Mouse (Mus musculus) embryonic facial prominence, embryonic 13.5 days (tissue): ENCODE data around the gene Thsd7b. TPM values are rescaled to one million over a fixed set of nuclear protein-coding genes. Genes with fewer than 3 reads are reported as not detected.

Experiments used
- ATAC-seq: fragments of 200-750 bp; cut with Nextera tagmentation; 2 replicates; pipeline ENCODE4 v1.8.0; 2017; ENCODE audit warnings: low read depth; ENCODE audit not compliant: insufficient number of reproducible peaks, insufficient read depth, low FRiP score, low TSS enrichment
- H3K27ac ChIP-seq: fragments of 300-500 bp; sonication (generic); 2 replicates; pipeline ENCODE4 v1.5.1; 2015; ENCODE audit warnings: moderate library complexity, mild to moderate bottlenecking, inconsistent platforms
- H3K27me3 ChIP-seq: fragments of 300-500 bp; sonication (generic); 2 replicates; pipeline ENCODE4 v1.6.1; 2015; ENCODE audit warnings: mild to moderate bottlenecking, inconsistent platforms
- H3K36me3 ChIP-seq: fragments of 300-500 bp; sonication (generic); 2 replicates; pipeline ENCODE4 v1.6.1; 2015; ENCODE audit warnings: mild to moderate bottlenecking, inconsistent platforms
- H3K4me1 ChIP-seq: fragments of 300-500 bp; sonication (generic); 2 replicates; pipeline ENCODE4 v1.6.1; 2015; ENCODE audit warnings: inconsistent platforms
- H3K4me2 ChIP-seq: fragments of 300-500 bp; sonication (generic); 2 replicates; pipeline ENCODE4 v1.6.1; 2015; ENCODE audit warnings: moderate library complexity, mild to moderate bottlenecking, inconsistent platforms
- H3K4me3 ChIP-seq: fragments of 300-500 bp; sonication (generic); 2 replicates; pipeline ENCODE4 v1.5.1; 2015; ENCODE audit warnings: mild to moderate bottlenecking, inconsistent platforms
- H3K9ac ChIP-seq: fragments of 300-500 bp; sonication (generic); 2 replicates; pipeline ENCODE4 v1.6.1; 2015; ENCODE audit warnings: mild to moderate bottlenecking, inconsistent platforms
- H3K9me3 ChIP-seq: fragments of 300-500 bp; sonication (generic); 2 replicates; pipeline ENCODE4 v1.6.1; 2016; ENCODE audit warnings: inconsistent platforms
- WGBS: fragments of 180-500 bp; shearing (Covaris S2); methylation state at CpG from one replicate; pipeline ENCODE4 v1.1.7; 2015; ENCODE audit warnings: mixed read lengths; 5-methylcytosine and 5-hydroxymethylcytosine counted together
- polyA plus RNA-seq: library from polyadenylated mRNA; unstranded; fragments of >200 nt; fragmentation: Nextera tagmentation; extraction: Ambion mirVana; gene quantifications from 2 replicates; pipeline ENCODE4 v1.2.1, GENCODE M21; 2015

Gene Thsd7b
- polyA plus RNA-seq, 1 experiment from 2014 or later: 3.5 TPM

- Histone ChIP-seq H3K4me1 (no peaks in the 10 kb centered on the region), H3K27ac (no peak overlapping the region), H3K4me3 (no peak overlapping the region), H3K9ac (no peak overlapping the region), H3K9me3 (no peaks in the 10 kb centered on the region), H3K36me3 (no peaks in the 10 kb centered on the region), H3K4me2 (no peak overlapping the region), H3K27me3 (no peaks in the 10 kb centered on the region)
- no peak for ATAC-seq
- WGBS: 92% methylated on average over 5 of the region's 5 CpGs
These were observed 504.0 kb downstream of the Thsd7b start for GRCm38 (mm10) chr1:129777055-129777454.

- H3K4me2 ChIP-seq: no peak overlapping the region
- H3K27me3 ChIP-seq: no peaks in the 10 kb centered on the region
- no peaks in the 10 kb centered on the region for H3K36me3 ChIP-seq
- no peak for ATAC-seq
- 52% methylated on average over 4 of the region's 4 CpGs for whole genome bisulfite sequencing
- no peaks in the 10 kb centered on the region for H3K9me3 ChIP-seq
- no peak overlapping the region for H3K4me3 ChIP-seq
- H3K27ac ChIP-seq: no peak overlapping the region
- no peaks in the 10 kb centered on the region for H3K4me1 ChIP-seq
- no peak overlapping the region for H3K9ac ChIP-seq
These were observed 506.4 kb downstream of the Thsd7b start for GRCm38 (mm10) chr1:129779506-129779905.

- H3K36me3 ChIP-seq: no peaks in the 10 kb centered on the region
- no peaks in the 10 kb centered on the region for H3K9me3 ChIP-seq
- H3K4me3 ChIP-seq: no peak overlapping the region
- no peak overlapping the region for H3K9ac ChIP-seq
- H3K4me2 ChIP-seq: no peak overlapping the region
- H3K4me1 ChIP-seq: no peaks in the 10 kb centered on the region
- H3K27ac ChIP-seq: no peak overlapping the region
- H3K27me3 ChIP-seq: no peaks in the 10 kb centered on the region
- ATAC-seq: no peak
- WGBS: 48% methylated on average over 1 of the region's 1 CpGs
These were observed 507.5 kb downstream of the Thsd7b start for GRCm38 (mm10) chr1:129780589-129780988.

GRCm38 (mm10) chr1:129798519-129798918, 525.4 kb downstream of the Thsd7b start:
- Histone ChIP-seq H3K4me3 (no peak overlapping the region), H3K36me3 (no peaks in the 10 kb centered on the region), H3K27me3 (no peaks in the 10 kb centered on the region), H3K9me3 (no peaks in the 10 kb centered on the region), H3K9ac (no peak overlapping the region), H3K4me2 (no peak overlapping the region), H3K4me1 (no peaks in the 10 kb centered on the region), H3K27ac (no peak overlapping the region)
- ATAC-seq: no peak

GRCm38 (mm10) chr1:129826927-129827326, 553.8 kb downstream of the Thsd7b start:
- WGBS: 71% methylated on average over 4 of the region's 4 CpGs
- no peaks in the 10 kb centered on the region for H3K27me3 ChIP-seq
- no peaks in the 10 kb centered on the region for H3K36me3 ChIP-seq

GRCm38 (mm10) chr1:129837324-129837723, 564.2 kb downstream of the Thsd7b start:
- Histone ChIP-seq H3K36me3 (no peaks in the 10 kb centered on the region), H3K9ac (no peak overlapping the region), H3K9me3 (no peaks in the 10 kb centered on the region), H3K4me1 (no peaks in the 10 kb centered on the region), H3K4me3 (no peak overlapping the region), H3K4me2 (no peak overlapping the region), H3K27ac (no peak overlapping the region), H3K27me3 (no peaks in the 10 kb centered on the region)
- 67% methylated on average over 2 of the region's 2 CpGs for WGBS
- ATAC-seq: no peak

More at GRCm38 (mm10) chr1:129826927-129827326, 553.8 kb downstream of the Thsd7b start:
- no peak overlapping the region for H3K9ac ChIP-seq
- no peaks in the 10 kb centered on the region for H3K9me3 ChIP-seq
- no peak overlapping the region for H3K4me3 ChIP-seq
- ATAC-seq: no peak
- H3K4me1 ChIP-seq: no peaks in the 10 kb centered on the region
- H3K27ac ChIP-seq: no peak overlapping the region
- no peak overlapping the region for H3K4me2 ChIP-seq

- 49% methylated on average over 3 of the region's 3 CpGs for WGBS
- no peak overlapping the region for H3K27ac ChIP-seq
- H3K4me3 ChIP-seq: no peak overlapping the region
- no peaks in the 10 kb centered on the region for H3K9me3 ChIP-seq
- H3K4me2 ChIP-seq: no peak overlapping the region
- no peak for ATAC-seq
- no peak overlapping the region for H3K9ac ChIP-seq
- H3K36me3 ChIP-seq: no peaks in the 10 kb centered on the region
- H3K4me1 ChIP-seq: no peaks in the 10 kb centered on the region
- H3K27me3 ChIP-seq: no peaks in the 10 kb centered on the region
These were observed 564.7 kb downstream of the Thsd7b start for GRCm38 (mm10) chr1:129837776-129838175.

- Histone ChIP-seq H3K27me3 (no peaks in the 10 kb centered on the region), H3K9ac (no peak overlapping the region), H3K4me3 (no peak overlapping the region), H3K4me1 (no peaks in the 10 kb centered on the region), H3K4me2 (no peak overlapping the region), H3K36me3 (no peaks in the 10 kb centered on the region), H3K27ac (no peak overlapping the region), H3K9me3 (no peaks in the 10 kb centered on the region)
- no peak for ATAC-seq
These were observed 565.4 kb downstream of the Thsd7b start for GRCm38 (mm10) chr1:129838486-129838885.

GRCm38 (mm10) chr1:129843416-129843815, 570.3 kb downstream of the Thsd7b start:
- WGBS: 51% methylated on average over 2 of the region's 2 CpGs

GRCm38 (mm10) chr1:129850007-129850564, 577.0 kb downstream of the Thsd7b start:
- no peak overlapping the region for H3K4me3 ChIP-seq
- H3K27ac ChIP-seq: no peak overlapping the region
- WGBS: 62% methylated on average over 5 of the region's 5 CpGs
- H3K9ac ChIP-seq: no peak overlapping the region
- no peak overlapping the region for H3K4me2 ChIP-seq
- ATAC-seq: no peak
- H3K27me3 ChIP-seq: no peaks in the 10 kb centered on the region
- no peaks in the 10 kb centered on the region for H3K9me3 ChIP-seq
- H3K36me3 ChIP-seq: no peaks in the 10 kb centered on the region
- no peaks in the 10 kb centered on the region for H3K4me1 ChIP-seq

More at GRCm38 (mm10) chr1:129843416-129843815, 570.3 kb downstream of the Thsd7b start:
- Histone ChIP-seq H3K27me3 (no peaks in the 10 kb centered on the region), H3K9me3 (no peaks in the 10 kb centered on the region), H3K4me1 (no peaks in the 10 kb centered on the region), H3K36me3 (no peaks in the 10 kb centered on the region), H3K4me2 (no peak overlapping the region), H3K9ac (no peak overlapping the region), H3K4me3 (no peak overlapping the region), H3K27ac (no peak overlapping the region)
- ATAC-seq: no peak

GRCm38 (mm10) chr1:129867714-129868113, 594.6 kb downstream of the Thsd7b start:
- WGBS: 69% methylated on average over 6 of the region's 6 CpGs
- no peaks in the 10 kb centered on the region for H3K4me1 ChIP-seq

GRCm38 (mm10) chr1:129874355-129874754, 601.3 kb downstream of the Thsd7b start:
- WGBS: 69% methylated on average over 4 of the region's 4 CpGs
- ATAC-seq: no peak

More at GRCm38 (mm10) chr1:129867714-129868113, 594.6 kb downstream of the Thsd7b start:
- Histone ChIP-seq H3K36me3 (no peaks in the 10 kb centered on the region), H3K27me3 (no peaks in the 10 kb centered on the region), H3K27ac (no peak overlapping the region), H3K4me2 (no peak overlapping the region), H3K4me3 (no peak overlapping the region), H3K9ac (no peak overlapping the region), H3K9me3 (no peaks in the 10 kb centered on the region)
- no peak for ATAC-seq

More at GRCm38 (mm10) chr1:129874355-129874754, 601.3 kb downstream of the Thsd7b start:
- Histone ChIP-seq H3K9me3 (no peaks in the 10 kb centered on the region), H3K27ac (no peak overlapping the region), H3K36me3 (no peaks in the 10 kb centered on the region), H3K4me2 (no peak overlapping the region), H3K4me3 (no peak overlapping the region), H3K27me3 (no peaks in the 10 kb centered on the region), H3K9ac (no peak overlapping the region), H3K4me1 (no peaks in the 10 kb centered on the region)
